Mouse (Mus musculus): ENCODE results near the gene Ctnnb1. TPM values are rescaled to one million over a fixed set of nuclear protein-coding genes. Genes with fewer than 3 reads are reported as not detected.

The Ctnnb1 gene
- 65.8 and 84.1 TPM in 2 replicates for polyA plus RNA-seq (2012; rRNA removed)

DNA sequence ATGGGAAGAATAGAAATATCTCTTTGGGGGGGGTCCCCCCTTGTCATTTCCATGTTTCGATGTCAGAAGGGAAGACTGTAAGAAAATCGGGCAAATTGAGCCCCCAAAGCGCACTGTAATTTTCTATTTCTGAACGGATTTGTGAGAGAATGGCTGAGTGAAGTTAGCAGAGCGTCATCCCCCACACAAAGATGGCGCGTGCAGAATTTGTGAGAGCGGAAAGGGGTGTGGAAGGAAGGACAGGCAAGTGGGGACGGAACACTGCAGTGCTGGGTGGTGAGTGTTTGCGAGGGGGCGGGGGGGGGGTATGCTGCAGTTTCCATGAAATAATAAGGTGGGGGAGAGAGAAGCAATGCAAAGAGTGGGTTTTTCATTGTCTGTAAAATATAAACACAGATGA lies at the start of gene Ctnnb1:
Gene Ctnnb1, plus strand, starts transcription at position 136 of the 400 bp plus-strand sequence.

